Mouse (Mus musculus) G1E (cell line): ENCODE measurements at regions not wholly inside any gene's neighbourhood (a gene's known extent, or its start where the extent isn't known, plus 50 kb on each side); places are given as distances from the start of the nearest gene placed in this dataset.

Experiments
- ATAC-seq: 2 replicates; pipeline ENCODE4 v1.8.0; 2016; ENCODE audit warnings: mild to moderate bottlenecking; ENCODE audit not compliant: insufficient number of reproducible peaks, poor library complexity, low FRiP score, severe bottlenecking; ENCODE audit errors: extremely low read depth
- DNase-seq: peaks from one replicate; pipeline ENCODE4 v3.0.0; 2012; ENCODE audit warnings: low spot score
- H3K27me3 ChIP-seq: 2 replicates; pipeline ENCODE4 v1.6.1; 2012; ENCODE audit warnings: mild to moderate bottlenecking, low read length, inconsistent platforms; ENCODE audit not compliant: insufficient read depth
- H3K36me3 ChIP-seq: replicated peaks from 2 replicates; pipeline ENCODE3; 2012; ENCODE audit warnings: mild to moderate bottlenecking, inconsistent platforms
- H3K4me1 ChIP-seq: 2 replicates; pipeline ENCODE4 v1.6.1; 2012; ENCODE audit warnings: low read depth, low read length, inconsistent platforms, mixed read lengths; ENCODE audit not compliant: insufficient read depth
- H3K4me3 ChIP-seq: 2 replicates; pipeline ENCODE4 v1.5.1; 2012; ENCODE audit warnings: low read depth, mild to moderate bottlenecking, inconsistent platforms, low read length, moderate library complexity, mixed read lengths
- H3K9me3 ChIP-seq: replicated peaks from 2 replicates; pipeline ENCODE4 v1.6.1; 2012; ENCODE audit warnings: inconsistent platforms
- CTCF ChIP-seq: IDR thresholded peaks from 2 replicates; pipeline ENCODE4 v1.5.1; 2012; ENCODE audit warnings: low read depth, low read length, inconsistent platforms, mixed read lengths
- GATA1 ChIP-seq: IDR thresholded peaks from 2 replicates; pipeline ENCODE4 v1.6.1; 2012; ENCODE audit warnings: borderline replicate concordance, low read length, inconsistent platforms, mixed read lengths
- GATA2 ChIP-seq: IDR thresholded peaks from 2 replicates; pipeline ENCODE4 v1.6.1; 2012; ENCODE audit warnings: low read depth, low read length, inconsistent platforms, borderline replicate concordance
- POLR2AphosphoS5 ChIP-seq: IDR thresholded peaks from 2 replicates; pipeline ENCODE4 v1.6.1; 2012; ENCODE audit warnings: low read depth, low read length, inconsistent platforms; ENCODE audit not compliant: insufficient replicate concordance
- TAL1 ChIP-seq: conservative IDR thresholded peaks from 2 replicates; pipeline ENCODE4 v1.6.1; 2012; ENCODE audit warnings: low read depth, low read length, inconsistent platforms, mixed read lengths

GRCm38 (mm10) chr1:76091031-76091430, 545.0 kb downstream of the Slc4a3 start:
- Histone ChIP-seq H3K9me3 (peaks cover 48% of the 10 kb centered on the region), H3K4me3 (no peak overlapping the region), H3K27me3 (no peaks in the 10 kb centered on the region), H3K36me3 (no peaks in the 10 kb centered on the region), H3K4me1 (no peaks in the 10 kb centered on the region)
- DNase-seq (no peak), ATAC-seq (no peak)
- no peak for TF ChIP-seq CTCF
- TF ChIP-seq GATA1 = no peak
- TF ChIP-seq TAL1 = no peak
- TF ChIP-seq GATA2 = no peak

GRCm38 (mm10) chr1:76113281-76113680, 567.2 kb downstream of the Slc4a3 start:
- ATAC-seq (no peak), DNase-seq (no peak)
- Histone ChIP-seq H3K27me3 (no peaks in the 10 kb centered on the region), H3K4me3 (no peak overlapping the region), H3K4me1 (no peaks in the 10 kb centered on the region), H3K9me3 (peaks cover 53% of the 10 kb centered on the region), H3K36me3 (no peaks in the 10 kb centered on the region)
- TF ChIP-seq POLR2AphosphoS5 = no peak
- TF ChIP-seq TAL1 = no peak
- no peak for TF ChIP-seq GATA1
- no peak for TF ChIP-seq CTCF
- no peak for TF ChIP-seq GATA2

- ATAC-seq = no peak
Observed at GRCm38 (mm10) chr1:76120840-76121239, 574.8 kb downstream of the Slc4a3 start.

GRCm38 (mm10) chr1:76130353-76130752, 584.3 kb downstream of the Slc4a3 start:
- Histone ChIP-seq H3K27me3 (no peaks in the 10 kb centered on the region), H3K4me1 (no peaks in the 10 kb centered on the region), H3K36me3 (no peaks in the 10 kb centered on the region), H3K9me3 (peaks cover 26% of the 10 kb centered on the region), H3K4me3 (no peak overlapping the region)
- DNase-seq = no peak
- TF ChIP-seq GATA1 (no peak), GATA2 (no peak), TAL1 (no peak), POLR2AphosphoS5 (no peak), CTCF (no peak)
- no peak for ATAC-seq

More at GRCm38 (mm10) chr1:76120840-76121239, 574.8 kb downstream of the Slc4a3 start:
- no peaks in the 10 kb centered on the region for H3K4me1 ChIP-seq
- no peaks in the 10 kb centered on the region for H3K36me3 ChIP-seq
- no peaks in the 10 kb centered on the region for H3K27me3 ChIP-seq
- no peak overlapping the region for H3K4me3 ChIP-seq
- H3K9me3 ChIP-seq = peaks cover 25% of the 10 kb centered on the region
- no peak for DNase-seq
- TF ChIP-seq TAL1 (no peak), GATA2 (no peak), POLR2AphosphoS5 (no peak), GATA1 (no peak), CTCF (no peak)

GRCm38 (mm10) chr1:76136810-76137209, 590.7 kb downstream of the Slc4a3 start:
- peaks cover 23% of the 10 kb centered on the region for H3K9me3 ChIP-seq
- DNase-seq (no peak), ATAC-seq (no peak)
- no peak overlapping the region for H3K4me3 ChIP-seq
- no peaks in the 10 kb centered on the region for H3K36me3 ChIP-seq
- TF ChIP-seq TAL1 (no peak), CTCF (no peak), GATA2 (no peak), GATA1 (no peak), POLR2AphosphoS5 (no peak)
- no peaks in the 10 kb centered on the region for H3K27me3 ChIP-seq
- H3K4me1 ChIP-seq = no peaks in the 10 kb centered on the region

GRCm38 (mm10) chr1:76137701-76138100, 591.6 kb downstream of the Slc4a3 start:
- DNase-seq = no peak
- TF ChIP-seq CTCF (no peak), POLR2AphosphoS5 (no peak), GATA2 (no peak), GATA1 (no peak), TAL1 (no peak)
- Histone ChIP-seq H3K4me1 (no peaks in the 10 kb centered on the region), H3K36me3 (no peaks in the 10 kb centered on the region), H3K27me3 (no peaks in the 10 kb centered on the region), H3K9me3 (peaks cover 28% of the 10 kb centered on the region), H3K4me3 (no peak overlapping the region)
- no peak for ATAC-seq

GRCm38 (mm10) chr1:76143516-76143915, 597.5 kb downstream of the Slc4a3 start:
- Histone ChIP-seq H3K4me3 (no peak overlapping the region), H3K36me3 (no peaks in the 10 kb centered on the region), H3K9me3 (peaks cover 35% of the 10 kb centered on the region), H3K4me1 (no peaks in the 10 kb centered on the region), H3K27me3 (no peaks in the 10 kb centered on the region)
- DNase-seq = no peak
- ATAC-seq = no peak
- no peak for TF ChIP-seq CTCF
- no peak for TF ChIP-seq GATA1
- TF ChIP-seq GATA2 = no peak
- no peak for TF ChIP-seq TAL1
